Mouse (Mus musculus) liver, embryonic 11.5 days (tissue): Measurements from ENCODE around the gene Traf1. TPM values are rescaled to one million over a fixed set of nuclear protein-coding genes. Genes with fewer than 3 reads are reported as not detected.

Experiments used
- ATAC-seq: fragments of 200-750 bp; cut with Nextera tagmentation; replicated peaks from 2 replicates; pipeline ENCODE4 v1.8.0; 2017; ENCODE audit warnings: moderate number of reproducible peaks, mild to moderate bottlenecking, moderate TSS enrichment, moderate library complexity; ENCODE audit not compliant: low FRiP score
- DNase-seq: peaks from one replicate; pipeline ENCODE4 v3.0.0-alpha.2; 2017; ENCODE audit warnings: low spot score
- H3K27ac ChIP-seq: fragments of 300-500 bp; sonication (generic); 2 replicates; pipeline ENCODE4 v1.5.1; 2014; ENCODE audit warnings: mild to moderate bottlenecking, low read depth, low read length, control low read depth
- H3K27me3 ChIP-seq: fragments of 300-500 bp; sonication (generic); replicated peaks from 2 replicates; pipeline ENCODE4 v1.6.1; 2014; ENCODE audit warnings: low read length, mixed read lengths; ENCODE audit not compliant: control insufficient read depth, insufficient read depth
- H3K36me3 ChIP-seq: fragments of 300-500 bp; sonication (generic); 2 replicates; pipeline ENCODE4 v1.6.1; 2014; ENCODE audit warnings: mild to moderate bottlenecking, low read length, moderate library complexity, mixed read lengths; ENCODE audit not compliant: control insufficient read depth, insufficient read depth
- H3K4me1 ChIP-seq: fragments of 300-500 bp; sonication (generic); replicated peaks from 2 replicates; pipeline ENCODE4 v1.6.1; 2014; ENCODE audit warnings: low read length, mixed read lengths; ENCODE audit not compliant: control insufficient read depth, insufficient read depth
- H3K4me2 ChIP-seq: fragments of 300-500 bp; sonication (generic); 2 replicates; pipeline ENCODE4 v1.6.1; 2014; ENCODE audit warnings: mild to moderate bottlenecking, control low read depth, moderate library complexity
- H3K4me3 ChIP-seq: fragments of 300-500 bp; sonication (generic); 2 replicates; pipeline ENCODE4 v1.5.1; 2014; ENCODE audit warnings: low read depth, low read length, control low read depth
- H3K9ac ChIP-seq: fragments of 300-500 bp; sonication (generic); 2 replicates; pipeline ENCODE4 v1.6.1; 2014; ENCODE audit warnings: low read depth, low read length, control low read depth
- H3K9me3 ChIP-seq: fragments of 300-500 bp; sonication (generic); 2 replicates; pipeline ENCODE4 v1.6.1; 2016; ENCODE audit warnings: low read length, inconsistent platforms, mixed read lengths; ENCODE audit not compliant: control insufficient read depth
- WGBS: fragments of 180-500 bp; shearing (Covaris S2); extraction: QIAGEN DNeasy Blood & Tissue Kit; methylation state at CpG from one replicate; pipeline ENCODE4 v1.1.7; 2014; 5-methylcytosine and 5-hydroxymethylcytosine counted together
- polyA plus RNA-seq: library from polyadenylated mRNA; unstranded; fragments of >200 nt; fragmentation: Nextera tagmentation; extraction: Ambion mirVana; gene quantifications from 2 replicates; pipeline ENCODE4 v1.2.1, GENCODE M21; 2014

The Traf1 gene
- polyA plus RNA-seq, 1 experiment from 2014 or later, result 0.38 TPM

DNA sequence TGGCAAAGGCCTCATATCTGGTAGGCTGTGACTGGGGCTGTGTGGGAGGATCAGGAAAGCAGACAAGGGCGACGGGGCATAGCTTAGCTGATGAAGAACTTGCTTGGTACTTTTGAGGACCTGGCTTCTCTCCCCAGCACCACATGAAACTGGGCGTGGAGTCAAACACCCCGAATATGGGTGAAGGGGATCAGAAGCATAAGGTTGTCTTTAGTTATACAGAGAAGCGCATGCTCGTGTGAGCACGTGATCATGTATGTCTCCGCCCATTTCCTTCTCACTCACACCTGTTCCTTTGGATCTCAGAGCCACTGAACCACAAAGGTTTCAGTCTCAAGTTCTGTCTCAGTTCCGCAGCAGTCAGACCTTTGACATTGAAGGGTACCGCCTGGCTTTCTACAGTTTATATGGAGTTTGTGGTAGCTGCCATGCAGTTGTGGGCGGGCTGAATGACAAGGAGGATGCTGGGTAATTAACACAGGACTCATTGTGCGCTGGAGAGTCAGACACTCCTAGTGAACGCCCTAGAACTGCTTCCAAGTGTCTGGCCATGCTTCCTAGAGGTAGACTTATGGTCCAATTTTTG lies 1.9 kb upstream of the Traf1 start:
- H3K4me2 ChIP-seq, result no peak overlapping the region
- no peak overlapping the region for H3K4me3 ChIP-seq

DNA sequence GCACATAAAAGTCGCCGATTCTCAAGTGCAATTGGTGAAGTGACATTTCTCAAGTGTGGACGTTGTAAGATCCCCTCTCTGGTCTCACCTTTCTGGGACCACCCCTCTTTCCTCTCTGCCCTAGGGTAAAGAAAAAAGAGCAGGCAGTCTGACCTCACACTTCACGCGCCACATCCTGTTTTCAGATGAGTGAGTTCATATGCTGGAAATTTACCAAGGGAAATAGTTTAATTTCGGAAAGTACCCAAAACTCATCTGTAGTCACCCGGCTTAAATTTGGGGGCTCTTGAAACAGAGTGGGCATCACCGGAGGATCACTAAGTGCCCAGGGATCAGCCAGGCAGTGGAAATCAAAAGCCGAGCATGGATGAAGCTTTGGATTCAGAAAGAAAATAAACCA lies 1.3 kb upstream of the Traf1 start:
- Histone ChIP-seq H3K9me3 (no peaks in the 10 kb centered on the region), H3K4me3 (no peak overlapping the region), H3K4me2 (no peak overlapping the region), H3K4me1 (peaks cover 6% of the 10 kb centered on the region), H3K9ac (no peak overlapping the region), H3K27ac (no peak overlapping the region), H3K27me3 (peaks cover 5% of the 10 kb centered on the region; the same call in 1 of the 2 replicates), H3K36me3 (no peaks in the 10 kb centered on the region)
- DNase-seq (no peak), ATAC-seq (no peak)
- 81% methylated on average over 9 of the region's 9 CpGs for WGBS

More for the DNA sequence above, 1.9 kb upstream of the Traf1 start:
- H3K36me3 ChIP-seq, result no peaks in the 10 kb centered on the region
- peaks cover 5% of the 10 kb centered on the region; the same call in 1 of the 2 replicates for H3K27me3 ChIP-seq
- ATAC-seq (no peak), DNase-seq (no peak)
- no peak overlapping the region for H3K27ac ChIP-seq
- no peaks in the 10 kb centered on the region for H3K9me3 ChIP-seq
- peaks cover 6% of the 10 kb centered on the region for H3K4me1 ChIP-seq
- WGBS, result 70% methylated on average over 13 of the region's 13 CpGs
- H3K9ac ChIP-seq, result no peak overlapping the region

DNA sequence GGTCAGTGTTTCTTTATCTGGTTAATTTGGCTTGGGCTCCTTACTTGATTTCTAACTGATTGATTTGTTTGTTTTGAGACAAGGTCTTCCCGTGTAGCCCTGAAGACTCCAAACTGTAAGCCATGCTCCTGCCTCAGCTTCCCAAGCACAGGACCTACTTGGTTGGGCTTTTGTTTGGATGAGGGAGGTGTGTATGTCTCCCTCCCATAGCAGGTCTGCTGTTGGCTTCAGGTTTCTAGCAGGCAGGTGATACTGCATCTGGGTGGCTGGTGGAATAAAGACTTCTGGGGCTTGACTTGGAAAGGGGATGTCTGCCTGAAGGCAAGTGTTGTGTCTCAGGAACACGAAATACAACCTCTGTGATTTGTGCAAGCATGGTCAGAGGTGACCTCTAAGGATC lies 639 bp upstream of the Traf1 start:
- Histone ChIP-seq H3K36me3 (no peaks in the 10 kb centered on the region), H3K4me1 (peaks cover 6% of the 10 kb centered on the region), H3K27ac (no peak overlapping the region), H3K9ac (no peak overlapping the region), H3K4me3 (no peak overlapping the region), H3K27me3 (peaks cover 5% of the 10 kb centered on the region; the same call in 1 of the 2 replicates), H3K4me2 (no peak overlapping the region), H3K9me3 (no peaks in the 10 kb centered on the region)
- ATAC-seq (no peak), DNase-seq (no peak)
- WGBS, result 58% methylated on average over 2 of the region's 2 CpGs

DNA sequence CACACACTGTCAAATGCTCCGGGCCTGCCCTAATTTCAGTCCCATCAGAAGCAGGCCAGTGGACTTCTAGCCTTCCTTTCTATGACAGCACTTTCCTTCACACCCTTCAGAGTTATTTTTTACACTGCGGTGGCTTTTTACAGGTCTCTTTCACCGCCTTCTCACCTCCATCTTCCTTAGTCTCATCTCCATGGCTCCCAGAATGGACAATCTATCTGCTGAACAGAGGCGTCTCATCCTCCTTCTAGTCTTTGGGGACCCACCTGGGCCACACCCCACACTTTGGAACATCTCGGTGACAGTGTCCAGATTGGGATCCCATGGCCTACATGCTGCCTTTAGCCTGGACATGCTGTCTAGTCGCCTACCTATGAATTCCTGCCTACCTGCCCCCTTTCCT lies 606 bp downstream of the Traf1 start:
- ATAC-seq (no peak), DNase-seq (no peak)
- WGBS, result 62% methylated on average over 6 of the region's 6 CpGs
- Histone ChIP-seq H3K4me2 (peak overlapping the region; percentile 31), H3K9ac (no peak overlapping the region), H3K27me3 (peaks cover 5% of the 10 kb centered on the region; the same call in 1 of the 2 replicates), H3K9me3 (no peaks in the 10 kb centered on the region), H3K4me3 (peak overlapping the region; percentile 7; the same call in 1 of the 2 replicates), H3K27ac (no peak overlapping the region), H3K4me1 (peaks cover 6% of the 10 kb centered on the region), H3K36me3 (no peaks in the 10 kb centered on the region)

DNA sequence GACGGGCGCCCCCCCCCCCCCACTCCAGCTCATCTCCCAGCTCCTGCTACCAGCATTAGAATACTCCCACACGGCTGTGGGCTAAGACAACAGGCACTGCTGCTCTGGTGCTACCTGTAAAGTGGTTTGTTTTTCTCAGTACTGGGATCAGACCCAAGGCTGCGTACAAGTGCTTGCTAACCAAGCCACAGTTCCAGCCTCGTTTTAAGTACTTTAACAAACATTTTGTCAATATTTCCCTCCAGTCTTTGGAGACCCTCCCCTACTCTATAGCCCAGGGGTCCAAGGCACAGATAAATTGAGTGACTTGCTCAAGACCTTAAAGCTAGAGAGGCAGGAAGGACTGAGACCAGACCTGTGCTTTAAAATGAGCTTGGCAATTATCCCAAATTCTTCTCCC lies 1.1 kb downstream of the Traf1 start:
- ATAC-seq (no peak), DNase-seq (no peak)
- 80% methylated on average over 5 of the region's 5 CpGs for WGBS
- Histone ChIP-seq H3K9me3 (no peaks in the 10 kb centered on the region), H3K27ac (no peak overlapping the region), H3K9ac (no peak overlapping the region), H3K27me3 (peaks cover 5% of the 10 kb centered on the region; the same call in 1 of the 2 replicates), H3K4me3 (no peak overlapping the region), H3K4me1 (peaks cover 5% of the 10 kb centered on the region), H3K4me2 (no peak overlapping the region), H3K36me3 (no peaks in the 10 kb centered on the region)

DNA sequence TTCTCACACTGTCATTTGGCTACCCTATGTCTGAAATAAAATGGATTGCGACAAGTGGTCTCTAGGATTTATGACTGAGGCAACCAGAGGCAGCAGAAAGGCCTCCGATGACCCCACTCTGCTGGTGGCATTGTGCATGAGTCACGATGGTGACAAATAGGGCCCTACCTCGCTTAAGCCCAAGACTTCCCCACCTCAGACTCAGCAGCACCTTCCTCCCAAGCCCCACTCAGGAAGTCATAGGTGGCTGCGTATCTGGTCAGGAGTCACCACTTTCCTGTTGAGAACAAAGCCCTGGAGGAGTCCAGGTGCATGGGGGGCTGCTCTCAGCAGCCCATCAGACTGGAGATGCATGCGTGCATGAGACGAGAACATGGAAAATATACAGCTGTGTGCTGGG lies 3.0 kb downstream of the Traf1 start:
- no peak overlapping the region for H3K27ac ChIP-seq
- no peaks in the 10 kb centered on the region for H3K36me3 ChIP-seq
- H3K9me3 ChIP-seq, result no peaks in the 10 kb centered on the region
- no peak overlapping the region for H3K4me3 ChIP-seq
- WGBS, result 86% methylated on average over 7 of the region's 7 CpGs
- DNase-seq, result no peak
- no peak overlapping the region for H3K9ac ChIP-seq
- no peak for ATAC-seq
- peaks cover 3% of the 10 kb centered on the region; the same call in 1 of the 2 replicates for H3K4me1 ChIP-seq
- peaks cover 5% of the 10 kb centered on the region; the same call in 1 of the 2 replicates for H3K27me3 ChIP-seq
- no peak overlapping the region for H3K4me2 ChIP-seq

DNA sequence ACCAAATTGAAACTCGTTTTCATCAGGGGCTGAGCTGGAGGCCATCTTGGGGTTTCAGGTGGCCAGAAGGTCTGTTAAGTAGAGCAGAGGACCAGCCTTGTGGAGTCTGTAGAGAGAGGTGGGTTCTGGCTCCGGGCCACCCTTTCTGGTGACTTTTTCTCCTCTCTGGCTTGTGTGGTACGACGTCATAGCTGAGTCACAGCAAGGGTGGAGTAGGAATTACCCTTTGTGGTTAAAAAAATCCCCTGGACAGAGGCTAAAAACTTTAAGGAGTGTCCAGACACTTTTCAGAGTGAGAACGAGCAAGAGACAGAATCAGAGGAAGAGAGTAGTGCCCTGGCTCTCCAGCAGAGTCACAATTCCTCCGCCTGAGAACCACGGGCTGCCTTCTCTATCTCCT lies 3.5 kb downstream of the Traf1 start:
- no peak for ATAC-seq

DNA sequence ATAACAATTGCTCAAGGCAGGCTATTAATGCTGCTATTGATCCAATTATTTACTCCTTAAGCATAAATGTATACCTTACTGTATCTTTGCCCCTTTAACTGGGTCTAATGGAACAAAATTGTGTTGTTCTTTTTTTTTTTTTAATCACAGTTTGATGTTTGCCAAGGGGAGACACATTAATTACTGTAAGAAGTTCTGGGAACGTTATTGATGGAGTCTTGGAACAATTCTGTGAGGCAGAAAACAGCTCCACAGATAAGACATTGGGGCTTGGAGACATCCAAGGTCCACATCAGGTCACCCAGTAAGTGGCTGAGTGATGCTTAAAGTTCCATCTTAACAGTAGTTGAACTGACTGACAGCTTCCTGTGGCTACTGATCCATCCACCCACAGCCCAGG lies 4.2 kb downstream of the Traf1 start:
- no peaks in the 10 kb centered on the region for H3K9me3 ChIP-seq
- H3K4me2 ChIP-seq, result no peak overlapping the region
- DNase-seq, result no peak
- peaks cover 5% of the 10 kb centered on the region; the same call in 1 of the 2 replicates for H3K27me3 ChIP-seq
- 69% methylated on average over 1 of the region's 1 CpGs for WGBS
- H3K4me1 ChIP-seq, result 0 out of 2 replicates have a peak, but pooled peaks cover 3% of the 10 kb centered on the region
- no peak overlapping the region for H3K27ac ChIP-seq
- no peaks in the 10 kb centered on the region for H3K36me3 ChIP-seq
- no peak for ATAC-seq
- H3K9ac ChIP-seq, result no peak overlapping the region
- H3K4me3 ChIP-seq, result no peak overlapping the region

More for the DNA sequence above, 3.5 kb downstream of the Traf1 start:
- no peak for DNase-seq
- Histone ChIP-seq H3K36me3 (no peaks in the 10 kb centered on the region), H3K9ac (no peak overlapping the region), H3K4me1 (0 out of 2 replicates have a peak, but pooled peaks cover 3% of the 10 kb centered on the region), H3K4me2 (no peak overlapping the region), H3K27me3 (peaks cover 5% of the 10 kb centered on the region; the same call in 1 of the 2 replicates), H3K9me3 (no peaks in the 10 kb centered on the region), H3K27ac (no peak overlapping the region), H3K4me3 (no peak overlapping the region)
- 70% methylated on average over 7 of the region's 7 CpGs for WGBS

DNA sequence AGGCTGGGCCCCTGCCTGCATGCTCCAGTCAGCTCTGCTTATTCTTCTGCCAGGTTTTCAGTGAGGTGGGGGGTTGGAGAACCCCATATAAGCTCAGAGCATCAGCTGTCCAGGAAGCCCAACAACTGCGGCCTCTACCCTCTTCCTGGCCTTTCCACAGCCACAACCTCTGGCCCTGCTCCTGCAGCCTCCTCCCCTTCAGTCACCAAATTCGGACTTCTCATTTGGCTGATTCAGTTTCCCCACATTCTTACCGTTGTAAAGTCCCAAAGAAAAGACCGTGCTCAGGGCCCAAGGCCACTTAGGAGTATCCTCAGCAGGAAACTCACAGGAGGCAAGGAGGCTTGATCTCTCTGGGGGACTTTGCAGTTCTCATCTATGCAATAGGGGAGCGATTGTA lies 4.6 kb downstream of the Traf1 start:
- H3K27ac ChIP-seq, result no peak overlapping the region
- H3K27me3 ChIP-seq, result peaks cover 5% of the 10 kb centered on the region; the same call in 1 of the 2 replicates
- no peak overlapping the region for H3K9ac ChIP-seq
- no peak overlapping the region for H3K4me2 ChIP-seq
- 63% methylated on average over 5 of the region's 5 CpGs for WGBS
- no peaks in the 10 kb centered on the region for H3K36me3 ChIP-seq
- no peaks in the 10 kb centered on the region for H3K9me3 ChIP-seq
- ATAC-seq, result no peak
- no peak overlapping the region for H3K4me3 ChIP-seq
- no peak for DNase-seq
- 0 out of 2 replicates have a peak, but pooled peaks cover 3% of the 10 kb centered on the region for H3K4me1 ChIP-seq
